Mouse (Mus musculus) kidney, adult 2 months (tissue): ENCODE data around the gene Tcte1.

Source experiments
- CTCF ChIP-seq: fragments of 200-500 bp; conservative IDR thresholded peaks from 2 replicates; pipeline ENCODE4 v1.5.1; 2011; ENCODE audit warnings: low read depth, mild to moderate bottlenecking, control low read depth, low read length, moderate library complexity, mixed read lengths; ENCODE audit not compliant: insufficient read depth, insufficient read length
- POLR2A ChIP-seq: fragments of 200-500 bp; IDR thresholded peaks from one replicate; pipeline ENCODE4 v1.6.1; 2011; ENCODE audit warnings: low read depth, low read length, control low read depth

GRCm38 (mm10) chr17:45566360-45567161, 43.3 kb downstream of the Tcte1 start:
- TF ChIP-seq POLR2A (no peak), CTCF (no peak)
